Mouse (Mus musculus): Measurements from ENCODE around the gene Kalrn. TPM values are rescaled to one million over a fixed set of nuclear protein-coding genes. Genes with fewer than 3 reads are reported as not detected.

Gene Kalrn
- polyA plus RNA-seq, 1 experiment from 2014 or later = 9.2 TPM

- no peaks in the 10 kb centered on the region for H3K9me3 ChIP-seq
- ATAC-seq (ENCODE audit: insufficient number of reproducible peaks, low FRiP score, low TSS enrichment, low read depth) = no peak
- peaks cover 7% of the 10 kb centered on the region for H3K4me1 ChIP-seq
- WGBS = 76% methylated on average over 11 of the region's 11 CpGs
- no peaks in the 10 kb centered on the region for H3K27me3 ChIP-seq
- H3K27ac ChIP-seq = no peak overlapping the region
- no peak overlapping the region for H3K9ac ChIP-seq
- peaks cover 12% of the 10 kb centered on the region; the same call in 1 of the 2 replicates for H3K36me3 ChIP-seq
- no peak overlapping the region for H3K4me3 ChIP-seq
- H3K4me2 ChIP-seq = no peak overlapping the region
Measured at GRCm38 (mm10) chr16:34235086-34235485, 338.2 kb downstream of the Kalrn start.

- WGBS = 63% methylated on average over 5 of the region's 5 CpGs
- Histone ChIP-seq H3K27me3 (no peaks in the 10 kb centered on the region), H3K4me2 (no peak overlapping the region), H3K36me3 (peaks cover 12% of the 10 kb centered on the region; the same call in 1 of the 2 replicates), H3K9ac (no peak overlapping the region), H3K4me1 (peaks cover 14% of the 10 kb centered on the region), H3K4me3 (no peak overlapping the region), H3K9me3 (no peaks in the 10 kb centered on the region), H3K27ac (no peak overlapping the region)
- no peak for ATAC-seq (ENCODE audit: insufficient number of reproducible peaks, low FRiP score, low TSS enrichment, low read depth)
Measured at GRCm38 (mm10) chr16:34231952-34232351, 341.4 kb downstream of the Kalrn start.

GRCm38 (mm10) chr16:34231146-34231545 lies 342.2 kb downstream of the Kalrn start:
- no peak for ATAC-seq (ENCODE audit: insufficient number of reproducible peaks, low FRiP score, low TSS enrichment, low read depth)
- 27% methylated on average over 2 of the region's 2 CpGs for WGBS
- no peak overlapping the region for H3K4me3 ChIP-seq

GRCm38 (mm10) chr16:34229350-34229749 lies 344.0 kb downstream of the Kalrn start:
- no peak for ATAC-seq (ENCODE audit: insufficient number of reproducible peaks, low FRiP score, low TSS enrichment, low read depth)
- Histone ChIP-seq H3K36me3 (0 out of 2 replicates have a peak, but pooled peaks cover 5% of the 10 kb centered on the region), H3K4me3 (no peak overlapping the region), H3K27ac (no peak overlapping the region), H3K9me3 (no peaks in the 10 kb centered on the region), H3K9ac (no peak overlapping the region), H3K4me1 (peaks cover 11% of the 10 kb centered on the region; the same call in 1 of the 2 replicates), H3K27me3 (no peaks in the 10 kb centered on the region), H3K4me2 (no peak overlapping the region)
- 62% methylated on average over 8 of the region's 8 CpGs for WGBS

More at GRCm38 (mm10) chr16:34231146-34231545, 342.2 kb downstream of the Kalrn start:
- H3K27ac ChIP-seq = no peak overlapping the region
- H3K4me2 ChIP-seq = no peak overlapping the region
- H3K9ac ChIP-seq = no peak overlapping the region
- no peaks in the 10 kb centered on the region for H3K27me3 ChIP-seq
- H3K4me1 ChIP-seq = peaks cover 14% of the 10 kb centered on the region
- H3K9me3 ChIP-seq = no peaks in the 10 kb centered on the region
- H3K36me3 ChIP-seq = peaks cover 12% of the 10 kb centered on the region; the same call in 1 of the 2 replicates

GRCm38 (mm10) chr16:34228661-34229060 lies 344.7 kb downstream of the Kalrn start:
- Histone ChIP-seq H3K4me2 (no peak overlapping the region), H3K4me1 (peaks cover 11% of the 10 kb centered on the region; the same call in 1 of the 2 replicates), H3K9ac (no peak overlapping the region), H3K27me3 (no peaks in the 10 kb centered on the region), H3K27ac (no peak overlapping the region), H3K4me3 (no peak overlapping the region), H3K36me3 (0 out of 2 replicates have a peak, but pooled peaks cover 4% of the 10 kb centered on the region), H3K9me3 (no peaks in the 10 kb centered on the region)
- ATAC-seq (ENCODE audit: insufficient number of reproducible peaks, low FRiP score, low TSS enrichment, low read depth) = no peak
- WGBS = 35% methylated on average over 5 of the region's 5 CpGs

- Histone ChIP-seq H3K36me3 (peaks cover 4% of the 10 kb centered on the region; the same call in 1 of the 2 replicates), H3K4me2 (no peak overlapping the region), H3K4me3 (no peak overlapping the region), H3K27ac (no peak overlapping the region), H3K9me3 (no peaks in the 10 kb centered on the region), H3K4me1 (no peaks in the 10 kb centered on the region), H3K27me3 (no peaks in the 10 kb centered on the region), H3K9ac (no peak overlapping the region)
- ATAC-seq (ENCODE audit: insufficient number of reproducible peaks, low FRiP score, low TSS enrichment, low read depth) = no peak
- 45% methylated on average over 3 of the region's 3 CpGs for WGBS
Measured at GRCm38 (mm10) chr16:34212160-34212559, 361.2 kb downstream of the Kalrn start.

- peaks cover 4% of the 10 kb centered on the region; the same call in 1 of the 2 replicates for H3K36me3 ChIP-seq
Measured at GRCm38 (mm10) chr16:34211243-34211642, 362.1 kb downstream of the Kalrn start.

GRCm38 (mm10) chr16:34208748-34209147 lies 364.6 kb downstream of the Kalrn start:
- Histone ChIP-seq H3K4me2 (no peak overlapping the region), H3K4me1 (no peaks in the 10 kb centered on the region), H3K9me3 (no peaks in the 10 kb centered on the region), H3K27me3 (no peaks in the 10 kb centered on the region), H3K9ac (no peak overlapping the region), H3K36me3 (peaks cover 6% of the 10 kb centered on the region; the same call in 1 of the 2 replicates), H3K4me3 (no peak overlapping the region), H3K27ac (no peak overlapping the region)
- no peak for ATAC-seq (ENCODE audit: insufficient number of reproducible peaks, low FRiP score, low TSS enrichment, low read depth)
- WGBS = 60% methylated on average over 5 of the region's 5 CpGs

More at GRCm38 (mm10) chr16:34211243-34211642, 362.1 kb downstream of the Kalrn start:
- no peaks in the 10 kb centered on the region for H3K27me3 ChIP-seq
- no peak overlapping the region for H3K4me3 ChIP-seq
- H3K4me1 ChIP-seq = no peaks in the 10 kb centered on the region
- no peak overlapping the region for H3K4me2 ChIP-seq
- ATAC-seq (ENCODE audit: insufficient number of reproducible peaks, low FRiP score, low TSS enrichment, low read depth) = no peak
- H3K9ac ChIP-seq = no peak overlapping the region
- H3K9me3 ChIP-seq = no peaks in the 10 kb centered on the region
- WGBS = 77% methylated on average over 12 of the region's 12 CpGs
- H3K27ac ChIP-seq = no peak overlapping the region

GRCm38 (mm10) chr16:34207972-34208371 lies 365.4 kb downstream of the Kalrn start:
- no peak for ATAC-seq (ENCODE audit: insufficient number of reproducible peaks, low FRiP score, low TSS enrichment, low read depth)
- Histone ChIP-seq H3K9ac (no peak overlapping the region), H3K27ac (no peak overlapping the region), H3K4me1 (no peaks in the 10 kb centered on the region), H3K4me3 (no peak overlapping the region), H3K4me2 (no peak overlapping the region), H3K36me3 (peaks cover 9% of the 10 kb centered on the region; the same call in 1 of the 2 replicates), H3K27me3 (no peaks in the 10 kb centered on the region), H3K9me3 (no peaks in the 10 kb centered on the region)
- 92% methylated on average over 5 of the region's 5 CpGs for WGBS

GRCm38 (mm10) chr16:34204527-34205139 lies 368.7 kb downstream of the Kalrn start:
- Histone ChIP-seq H3K27me3 (no peaks in the 10 kb centered on the region), H3K4me3 (no peak overlapping the region), H3K36me3 (0 out of 2 replicates have a peak, but pooled peaks cover 5% of the 10 kb centered on the region), H3K4me2 (no peak overlapping the region), H3K9ac (no peak overlapping the region), H3K9me3 (no peaks in the 10 kb centered on the region), H3K27ac (no peak overlapping the region), H3K4me1 (no peaks in the 10 kb centered on the region)
- 80% methylated on average over 13 of the region's 13 CpGs for WGBS
- ATAC-seq (ENCODE audit: insufficient number of reproducible peaks, low FRiP score, low TSS enrichment, low read depth) = no peak

GRCm38 (mm10) chr16:34199543-34199942 lies 373.8 kb downstream of the Kalrn start:
- H3K4me2 ChIP-seq = no peak overlapping the region
- WGBS = 39% methylated on average over 6 of the region's 6 CpGs

GRCm38 (mm10) chr16:34192959-34193842 lies 380.1 kb downstream of the Kalrn start:
- Histone ChIP-seq H3K4me3 (no peak overlapping the region), H3K27me3 (no peaks in the 10 kb centered on the region), H3K4me1 (no peaks in the 10 kb centered on the region), H3K27ac (no peak overlapping the region), H3K9me3 (no peaks in the 10 kb centered on the region), H3K9ac (no peak overlapping the region), H3K36me3 (0 out of 2 replicates have a peak, but pooled peaks cover 3% of the 10 kb centered on the region), H3K4me2 (no peak overlapping the region)
- no peak for ATAC-seq (ENCODE audit: insufficient number of reproducible peaks, low FRiP score, low TSS enrichment, low read depth)
- WGBS = 34% methylated on average over 10 of the region's 10 CpGs

More at GRCm38 (mm10) chr16:34199543-34199942, 373.8 kb downstream of the Kalrn start:
- H3K9ac ChIP-seq = no peak overlapping the region
- no peak overlapping the region for H3K27ac ChIP-seq
- H3K4me3 ChIP-seq = no peak overlapping the region
- H3K9me3 ChIP-seq = no peaks in the 10 kb centered on the region
- ATAC-seq (ENCODE audit: insufficient number of reproducible peaks, low FRiP score, low TSS enrichment, low read depth) = no peak
- no peaks in the 10 kb centered on the region for H3K27me3 ChIP-seq
- 0 out of 2 replicates have a peak, but pooled peaks cover 8% of the 10 kb centered on the region for H3K36me3 ChIP-seq
- 0 out of 2 replicates have a peak, but pooled peaks cover 4% of the 10 kb centered on the region for H3K4me1 ChIP-seq

Data from limb, embryonic 15.5 days (tissue).